ENCODE assay signal across 25 mouse cellular contexts in the genomic region with DNA sequence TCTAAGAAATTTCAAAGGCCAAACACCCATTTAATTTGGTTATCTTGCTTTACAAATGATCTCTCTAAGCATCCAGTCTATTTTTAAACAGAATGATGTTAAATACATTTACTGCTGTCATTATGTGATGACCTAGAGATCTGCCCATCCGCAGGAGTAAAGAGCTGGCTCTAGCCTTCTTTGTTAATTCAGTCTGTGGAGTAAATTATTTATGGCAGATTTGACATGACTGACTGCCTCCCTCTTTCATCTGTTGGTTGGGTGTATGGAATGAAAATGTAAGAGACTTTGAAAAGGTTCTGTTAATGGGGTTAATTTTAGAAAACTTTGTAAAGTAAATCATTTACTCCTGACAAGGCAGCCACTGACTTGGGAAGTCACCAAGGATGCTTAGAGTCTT.
"Had no signal": no experiment of that assay in that cellular context is flagged by ENCODE, and none has a peak within 500 bp of the region (broad histone marks: within the 10 kb centered on the region; RNA-seq: fewer than 3 reads in every experiment).

No protein-coding gene starts in this region.

- H3K4me1 ChIP-seq: heart, embryonic 10.5 days; heart, embryonic 12.5 days; hindbrain, embryonic 10.5 days; hindbrain, embryonic 12.5 days; intestine, embryonic 15.5 days; limb, embryonic 10.5 days; limb, embryonic 12.5 days; liver, embryonic 13.5 days; liver, embryonic 15.5 days had no signal

- H3K27ac ChIP-seq: gastrocnemius, adult 2 months; heart, embryonic 10.5 days; hindbrain, embryonic 10.5 days; hindbrain, embryonic 12.5 days; hindbrain, embryonic 14.5 days; intestine, embryonic 15.5 days; kidney, postnatal 0 days; layer of hippocampus, adult 2 months; left cerebral cortex, adult 2 months; limb, embryonic 10.5 days; limb, embryonic 12.5 days; liver, embryonic 13.5 days; liver, embryonic 15.5 days had no signal

- DNase-seq: gastrocnemius, adult 2 months; gastrocnemius, postnatal 10 days; gastrocnemius, postnatal 25 days; heart, adult 18-20 months; heart, postnatal 10 days; heart, postnatal 4 days; liver; liver, embryonic 13.5 days had no signal

- H3K36me3 ChIP-seq: heart, embryonic 10.5 days; heart, embryonic 12.5 days; hindbrain, embryonic 10.5 days; hindbrain, embryonic 12.5 days; intestine, embryonic 15.5 days; limb, embryonic 10.5 days; limb, embryonic 12.5 days; liver, embryonic 13.5 days; liver, embryonic 15.5 days had no signal

- H3K27me3 ChIP-seq: intestine, embryonic 15.5 days; liver, embryonic 13.5 days; liver, embryonic 15.5 days had no signal

- H3K4me2 ChIP-seq: heart, embryonic 12.5 days; hindbrain, embryonic 12.5 days; hindbrain, embryonic 14.5 days; intestine, embryonic 15.5 days; limb, embryonic 12.5 days; liver, embryonic 11.5 days; liver, embryonic 13.5 days; liver, embryonic 15.5 days had no signal

- H3K4me3 ChIP-seq: gastrocnemius, adult 2 months; heart, embryonic 10.5 days; heart, embryonic 12.5 days; hindbrain, embryonic 10.5 days; hindbrain, embryonic 12.5 days; intestine, embryonic 15.5 days; layer of hippocampus, adult 2 months; left cerebral cortex, adult 2 months; limb, embryonic 10.5 days; limb, embryonic 12.5 days; liver, embryonic 13.5 days; liver, embryonic 15.5 days had no signal

- ATAC-seq: forebrain, embryonic 16.5 days; hindbrain, embryonic 16.5 days; inflammation-experienced regulatory T-cells, adult 6 months; intestine, embryonic 15.5 days; intestine, postnatal 0 days had no signal

- H3K9me3 ChIP-seq: heart, embryonic 10.5 days; heart, embryonic 12.5 days; hindbrain, embryonic 10.5 days; hindbrain, embryonic 12.5 days; intestine, embryonic 15.5 days; limb, embryonic 10.5 days; limb, embryonic 12.5 days; liver, embryonic 13.5 days; liver, embryonic 15.5 days had no signal

- H3K9ac ChIP-seq: heart, embryonic 12.5 days; hindbrain, embryonic 12.5 days; hindbrain, embryonic 14.5 days; intestine, embryonic 15.5 days; limb, embryonic 12.5 days; liver, embryonic 13.5 days; liver, embryonic 15.5 days had no signal
